Mouse (Mus musculus): Measurements from ENCODE around the gene Iffo2.

DNA sequence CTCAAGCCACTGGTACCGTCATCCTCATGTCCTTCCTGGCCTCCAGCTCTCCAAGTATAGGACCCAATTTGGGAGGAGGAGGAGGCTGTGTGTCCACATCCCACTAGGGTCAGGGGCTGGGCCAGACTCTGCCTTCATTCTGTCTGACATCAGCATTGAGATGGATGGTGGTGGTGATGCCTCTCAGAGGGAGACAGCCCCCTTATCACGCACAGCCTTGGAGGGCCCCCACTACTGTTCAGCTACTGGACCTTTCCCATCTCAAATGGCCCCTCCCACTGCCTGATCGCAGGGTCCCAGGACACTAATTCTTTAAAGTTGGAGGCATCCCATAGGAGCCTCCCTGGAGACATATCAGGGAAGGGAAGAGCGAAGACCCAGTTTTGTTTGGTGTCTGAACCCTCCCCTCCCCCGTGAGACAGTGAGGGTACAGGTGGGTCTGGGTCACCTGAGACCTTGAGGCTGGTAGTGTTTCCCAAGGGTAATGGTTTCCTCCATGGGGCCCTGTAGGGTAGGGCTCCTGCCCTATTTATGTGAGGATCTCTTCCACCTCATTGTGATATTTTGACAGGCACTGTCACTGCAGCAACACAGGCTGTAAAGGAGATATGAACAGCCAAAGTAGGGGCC is 38.7 kb upstream of the Iffo2 start:
- TF ChIP-seq POLR2A (IDR thresholded peaks at IDR 0.05; ENCODE audit: control insufficient read depth, low read depth, low read length) (no peak), CTCF (IDR thresholded peaks at IDR 0.05; ENCODE audit: control insufficient read depth, insufficient read depth, insufficient replicate concordance, low read depth, low read length) (no peak)
